Mouse (Mus musculus) C2C12 (cell line): ENCODE measurements at regions not wholly inside any gene's neighbourhood (a gene's known extent, or its start where the extent isn't known, plus 50 kb on each side); places are given as distances from the start of the nearest gene placed in this dataset.

Source experiments
- CEBPB ChIP-seq: IDR thresholded peaks from one replicate; pipeline ENCODE4 v1.6.1; 2011; ENCODE audit warnings: low read depth, mild to moderate bottlenecking, control low read depth, moderate library complexity
- CTCF ChIP-seq: IDR thresholded peaks from one replicate; pipeline ENCODE4 v1.5.1; 2011; ENCODE audit not compliant: control insufficient read depth, insufficient read depth, insufficient read length
- FOSL1 ChIP-seq: IDR thresholded peaks from one replicate; pipeline ENCODE4 v1.8.0; 2011; ENCODE audit warnings: mild to moderate bottlenecking, low read length; ENCODE audit not compliant: poor library complexity, insufficient read depth, severe bottlenecking
- MAX ChIP-seq: IDR thresholded peaks from one replicate; pipeline ENCODE4 v1.6.1; 2011; ENCODE audit warnings: mild to moderate bottlenecking, control low read depth
- MYOD1 ChIP-seq: IDR thresholded peaks from one replicate; pipeline ENCODE4 v1.6.1; 2011; ENCODE audit warnings: low read depth; ENCODE audit not compliant: control insufficient read depth, insufficient read length
- MYOG ChIP-seq: IDR thresholded peaks from one replicate; pipeline ENCODE4 v1.6.1; 2011; ENCODE audit not compliant: control insufficient read depth, insufficient read length; ENCODE audit errors: extremely low read depth
- USF1 ChIP-seq: IDR thresholded peaks from one replicate; pipeline ENCODE4 v1.6.1; 2011; ENCODE audit warnings: low read depth, mild to moderate bottlenecking, control low read depth, moderate library complexity

DNA sequence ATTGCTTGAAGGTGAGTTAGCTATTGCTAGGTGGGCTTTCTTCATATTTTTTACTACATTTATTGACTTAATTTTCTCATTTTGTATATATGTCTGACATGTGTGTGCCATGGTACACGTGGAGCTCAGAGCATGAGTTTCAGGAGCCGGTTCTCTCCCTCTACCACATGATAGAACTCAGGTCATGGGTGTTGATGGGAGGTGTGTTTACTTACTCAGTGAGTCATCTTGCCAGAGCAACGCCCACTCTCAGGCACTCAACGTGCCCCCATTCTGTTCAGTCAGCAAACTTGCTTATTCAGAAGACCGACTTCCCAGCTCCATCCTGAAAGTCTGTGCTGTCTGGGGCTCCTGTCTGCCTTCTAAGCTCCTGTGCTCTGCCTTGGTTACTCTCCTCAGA lies 250.8 kb upstream of the Gadl1 start:
- no peak for TF ChIP-seq CTCF
- no peak for TF ChIP-seq USF1
- TF ChIP-seq MYOG, result no peak
- no peak for TF ChIP-seq CEBPB
- no peak for TF ChIP-seq MAX
- TF ChIP-seq MYOD1, result no peak
- no peak for TF ChIP-seq FOSL1
